Mouse (Mus musculus) embryonic facial prominence, embryonic 10.5 days (tissue): ENCODE data around the gene Clba1. TPM values are rescaled to one million over a fixed set of nuclear protein-coding genes. Genes with fewer than 3 reads are reported as not detected.

Experiments used
- DNase-seq: peaks from one replicate; pipeline ENCODE4 v3.0.0-alpha.2; 2017; ENCODE audit warnings: low spot score
- H3K27ac ChIP-seq: fragments of 300-500 bp; sonication (generic); replicated peaks from 2 replicates; pipeline ENCODE4 v1.5.1; 2016; ENCODE audit warnings: mild to moderate bottlenecking
- H3K27me3 ChIP-seq: fragments of 300-500 bp; sonication (generic); replicated peaks from 2 replicates; pipeline ENCODE4 v1.6.1; 2016; ENCODE audit warnings: low read depth, mild to moderate bottlenecking; ENCODE audit not compliant: poor library complexity, severe bottlenecking
- H3K36me3 ChIP-seq: fragments of 300-500 bp; sonication (generic); replicated peaks from 2 replicates; pipeline ENCODE4 v1.6.1; 2016; ENCODE audit warnings: mild to moderate bottlenecking, moderate library complexity
- H3K4me1 ChIP-seq: fragments of 300-500 bp; sonication (generic); 2 replicates; pipeline ENCODE4 v1.6.1; 2016
- H3K4me3 ChIP-seq: fragments of 300-500 bp; sonication (generic); 2 replicates; pipeline ENCODE4 v1.5.1; 2016; ENCODE audit warnings: mild to moderate bottlenecking, moderate library complexity
- H3K9me3 ChIP-seq: fragments of 300-500 bp; sonication (generic); 2 replicates; pipeline ENCODE4 v1.6.1; 2016; ENCODE audit warnings: mild to moderate bottlenecking
- WGBS: fragments of 180-500 bp; shearing (Covaris S2); methylation state at CpG from one replicate; pipeline ENCODE4 v1.1.7; 2016; 5-methylcytosine and 5-hydroxymethylcytosine counted together
- polyA plus RNA-seq: library from polyadenylated mRNA; unstranded; fragments of >200 nt; fragmentation: Nextera tagmentation; extraction: Ambion mirVana; gene quantifications from 2 replicates; pipeline ENCODE4 v1.2.1, GENCODE M21; 2016

Gene Clba1
- polyA plus RNA-seq: 9.3 and 10.1 TPM in 2 replicates

GRCm38 (mm10) chr12:112808587-112809364 is at the start of gene Clba1:
Gene Clba1, plus strand, starts transcription at chr12:112808937.
- peak within 1 kb of the TSS; percentile 75 for H3K27ac ChIP-seq
- peak within 1 kb of the TSS; percentile 78 for H3K4me3 ChIP-seq
- under 1% methylated on average over 64 of the region's 64 CpGs for WGBS
- H3K36me3 ChIP-seq: peaks cover 28% of the 10 kb centered on the region
- H3K9me3 ChIP-seq: no peaks in the 10 kb centered on the region
- H3K4me1 ChIP-seq: peaks cover 30% of the 10 kb centered on the region
- H3K27me3 ChIP-seq: peaks cover 38% of the 10 kb centered on the region
- peak; percentile 93 for DNase-seq

- H3K9me3 ChIP-seq: no peaks in the 10 kb centered on the region
- WGBS: 89% methylated on average over 3 of the region's 3 CpGs
- H3K4me1 ChIP-seq: peaks cover 9% of the 10 kb centered on the region; the same call in 1 of the 2 replicates
- no peak overlapping the region for H3K27ac ChIP-seq
- no peaks in the 10 kb centered on the region for H3K27me3 ChIP-seq
- no peaks in the 10 kb centered on the region for H3K36me3 ChIP-seq
- DNase-seq: no peak
- no peak overlapping the region for H3K4me3 ChIP-seq
Measured at GRCm38 (mm10) chr12:112759471-112759870, 49.3 kb upstream of the Clba1 start.

DNA sequence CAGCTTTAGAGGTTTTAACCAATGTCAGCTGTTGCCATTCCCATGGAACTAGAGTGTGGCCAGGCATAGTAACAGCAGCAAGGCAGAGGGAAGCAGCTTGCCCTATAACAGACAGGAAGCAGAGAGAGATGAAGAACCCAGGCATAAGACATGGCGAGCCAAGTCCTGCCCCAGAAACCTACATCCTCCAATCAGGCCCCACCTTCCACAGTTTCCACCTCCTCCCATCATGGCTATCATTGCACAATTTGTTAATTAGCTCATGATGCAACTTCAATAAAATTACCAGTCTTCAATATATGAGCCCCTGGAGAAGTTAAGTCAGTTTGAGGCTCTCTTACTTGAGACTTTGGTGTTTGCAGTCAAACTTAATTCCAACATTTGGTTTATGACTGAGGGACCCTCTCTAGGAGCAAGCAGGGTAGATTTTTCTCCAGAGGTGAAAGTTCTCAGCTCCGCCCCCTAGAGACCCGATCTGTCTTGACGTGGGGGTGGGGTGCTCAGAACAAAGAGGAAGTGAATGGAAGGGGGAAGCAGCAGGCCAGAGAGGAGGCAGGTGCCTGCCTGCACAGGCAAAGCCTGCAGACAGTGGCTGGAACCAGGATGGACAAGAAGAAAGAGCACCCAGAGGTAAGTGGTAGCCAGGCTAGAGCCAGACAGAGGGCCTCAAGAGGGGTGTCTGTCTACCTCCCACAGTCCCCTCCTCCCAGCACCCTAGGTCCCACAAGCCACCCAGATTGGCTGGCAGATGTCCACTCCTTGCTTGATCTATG is 48.4 kb upstream of the Clba1 start, which contains the start of gene Pld4:
Pld4 (plus strand) TSS at position 502 of the 773 bp plus-strand sequence.
- DNase-seq: no peak
- 43% methylated on average over 4 of the region's 4 CpGs for WGBS
- Histone ChIP-seq H3K27ac (peak within 1 kb of the TSS; percentile 51), H3K36me3 (no peaks in the 10 kb centered on the region), H3K4me3 (no peak within 1 kb of the TSS), H3K27me3 (no peaks in the 10 kb centered on the region), H3K9me3 (no peaks in the 10 kb centered on the region), H3K4me1 (peaks cover 9% of the 10 kb centered on the region; the same call in 1 of the 2 replicates)

- no peak for DNase-seq
- WGBS: 86% methylated on average over 4 of the region's 4 CpGs
- Histone ChIP-seq H3K27ac (no peak overlapping the region), H3K36me3 (no peaks in the 10 kb centered on the region), H3K4me3 (no peak overlapping the region), H3K9me3 (no peaks in the 10 kb centered on the region), H3K4me1 (peaks cover 9% of the 10 kb centered on the region; the same call in 1 of the 2 replicates), H3K27me3 (no peaks in the 10 kb centered on the region)
Measured at GRCm38 (mm10) chr12:112761411-112761810, 47.3 kb upstream of the Clba1 start.

DNA sequence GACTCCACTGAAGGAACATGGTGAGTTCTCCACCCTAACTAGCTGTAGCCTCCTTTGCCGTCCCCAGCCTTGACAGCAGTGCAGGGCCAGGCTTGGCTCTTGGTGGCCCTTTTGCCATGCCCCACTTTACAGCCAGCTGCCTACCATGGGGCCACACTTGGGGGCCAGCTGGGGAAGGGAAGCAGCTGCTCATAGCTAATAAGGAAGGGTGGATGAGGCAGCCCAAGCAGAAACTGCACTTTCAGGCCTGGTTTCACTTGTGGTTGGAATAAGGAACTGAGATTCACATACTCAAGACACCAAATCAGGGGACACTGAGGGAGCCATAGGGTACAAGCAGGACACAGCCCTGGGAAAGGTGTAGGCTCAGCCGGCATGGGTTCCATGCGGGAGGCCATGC is 46.7 kb upstream of the Clba1 start:
- no peaks in the 10 kb centered on the region for H3K27me3 ChIP-seq
- WGBS: 87% methylated on average over 3 of the region's 3 CpGs
- H3K27ac ChIP-seq: peak overlapping the region; percentile 57; the same call in 1 of the 2 replicates
- DNase-seq: no peak
- H3K9me3 ChIP-seq: no peaks in the 10 kb centered on the region
- no peaks in the 10 kb centered on the region for H3K36me3 ChIP-seq
- H3K4me1 ChIP-seq: peaks cover 9% of the 10 kb centered on the region; the same call in 1 of the 2 replicates
- H3K4me3 ChIP-seq: no peak overlapping the region

DNA sequence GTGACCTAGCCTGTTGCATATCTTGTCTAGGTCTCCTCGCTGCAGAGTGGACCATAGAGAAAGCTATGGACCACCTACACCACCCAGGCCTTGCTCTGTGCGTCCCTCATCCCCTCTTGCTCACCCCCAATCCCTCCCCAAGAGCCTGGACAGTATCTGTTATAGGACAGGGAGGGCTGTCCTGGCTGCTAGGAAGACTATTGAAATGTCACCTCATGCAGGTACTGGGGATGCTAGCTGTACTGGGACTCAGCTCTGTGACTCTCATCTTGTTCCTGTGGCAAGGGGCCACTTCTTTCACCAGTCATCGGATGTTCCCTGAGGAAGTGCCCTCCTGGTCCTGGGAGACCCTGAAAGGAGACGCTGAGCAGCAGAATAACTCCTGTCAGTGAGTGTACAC is 45.6 kb upstream of the Clba1 start:
- no peaks in the 10 kb centered on the region for H3K9me3 ChIP-seq
- peaks cover 9% of the 10 kb centered on the region; the same call in 1 of the 2 replicates for H3K4me1 ChIP-seq
- H3K4me3 ChIP-seq: no peak overlapping the region
- WGBS: 81% methylated on average over 4 of the region's 4 CpGs
- H3K27me3 ChIP-seq: no peaks in the 10 kb centered on the region
- H3K27ac ChIP-seq: no peak overlapping the region
- DNase-seq: no peak
- H3K36me3 ChIP-seq: no peaks in the 10 kb centered on the region

DNA sequence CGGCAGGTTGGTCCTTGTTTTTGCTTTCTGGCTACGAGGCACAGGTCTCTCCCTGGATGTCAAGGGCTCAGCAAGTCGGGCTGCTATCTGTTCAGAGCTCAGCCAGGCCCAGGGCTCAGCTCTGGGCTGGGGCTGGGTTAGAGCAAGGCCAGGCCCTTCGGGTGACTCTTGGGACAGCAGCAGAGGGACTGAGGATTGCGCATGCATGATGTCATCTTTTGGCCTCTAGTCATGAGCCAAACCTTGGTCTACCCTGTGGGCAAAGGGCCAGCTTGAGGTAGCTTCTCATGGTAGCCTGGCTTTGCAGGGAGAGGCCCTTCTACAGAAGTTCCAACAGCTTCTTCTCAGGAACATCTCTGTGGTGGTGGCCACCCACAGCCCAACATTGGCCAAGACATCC is 44.6 kb upstream of the Clba1 start:
- DNase-seq: no peak
- Histone ChIP-seq H3K4me3 (no peak overlapping the region), H3K27me3 (no peaks in the 10 kb centered on the region), H3K9me3 (no peaks in the 10 kb centered on the region), H3K4me1 (peaks cover 9% of the 10 kb centered on the region; the same call in 1 of the 2 replicates), H3K36me3 (no peaks in the 10 kb centered on the region), H3K27ac (no peak overlapping the region)
- WGBS: 82% methylated on average over 5 of the region's 5 CpGs

DNA sequence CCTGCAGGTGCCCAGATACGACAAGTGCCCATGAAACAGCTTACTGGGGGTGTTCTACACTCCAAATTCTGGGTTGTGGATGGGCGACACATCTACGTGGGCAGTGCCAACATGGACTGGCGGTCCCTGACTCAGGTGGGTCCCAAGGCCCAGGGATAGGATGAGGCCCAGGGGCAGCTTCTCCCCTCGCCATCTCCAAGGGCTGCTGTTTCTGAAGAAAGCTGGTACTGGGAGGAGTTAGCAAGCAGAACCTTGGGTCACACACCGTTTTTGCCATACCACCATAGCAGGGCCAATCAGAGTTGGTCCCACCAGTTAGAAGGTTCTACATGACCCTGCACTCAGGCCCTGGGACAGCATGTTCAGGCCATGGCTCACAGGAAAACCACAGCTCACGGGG is 43.7 kb upstream of the Clba1 start:
- WGBS: 92% methylated on average over 7 of the region's 7 CpGs
- no peak for DNase-seq
- Histone ChIP-seq H3K36me3 (no peaks in the 10 kb centered on the region), H3K27me3 (no peaks in the 10 kb centered on the region), H3K27ac (no peak overlapping the region), H3K4me1 (peaks cover 9% of the 10 kb centered on the region; the same call in 1 of the 2 replicates), H3K4me3 (no peak overlapping the region), H3K9me3 (no peaks in the 10 kb centered on the region)

- Histone ChIP-seq H3K9me3 (no peaks in the 10 kb centered on the region), H3K4me3 (no peak overlapping the region)
- 92% methylated on average over 7 of the region's 7 CpGs for WGBS
Measured at GRCm38 (mm10) chr12:112766586-112766985, 42.2 kb upstream of the Clba1 start.

DNA sequence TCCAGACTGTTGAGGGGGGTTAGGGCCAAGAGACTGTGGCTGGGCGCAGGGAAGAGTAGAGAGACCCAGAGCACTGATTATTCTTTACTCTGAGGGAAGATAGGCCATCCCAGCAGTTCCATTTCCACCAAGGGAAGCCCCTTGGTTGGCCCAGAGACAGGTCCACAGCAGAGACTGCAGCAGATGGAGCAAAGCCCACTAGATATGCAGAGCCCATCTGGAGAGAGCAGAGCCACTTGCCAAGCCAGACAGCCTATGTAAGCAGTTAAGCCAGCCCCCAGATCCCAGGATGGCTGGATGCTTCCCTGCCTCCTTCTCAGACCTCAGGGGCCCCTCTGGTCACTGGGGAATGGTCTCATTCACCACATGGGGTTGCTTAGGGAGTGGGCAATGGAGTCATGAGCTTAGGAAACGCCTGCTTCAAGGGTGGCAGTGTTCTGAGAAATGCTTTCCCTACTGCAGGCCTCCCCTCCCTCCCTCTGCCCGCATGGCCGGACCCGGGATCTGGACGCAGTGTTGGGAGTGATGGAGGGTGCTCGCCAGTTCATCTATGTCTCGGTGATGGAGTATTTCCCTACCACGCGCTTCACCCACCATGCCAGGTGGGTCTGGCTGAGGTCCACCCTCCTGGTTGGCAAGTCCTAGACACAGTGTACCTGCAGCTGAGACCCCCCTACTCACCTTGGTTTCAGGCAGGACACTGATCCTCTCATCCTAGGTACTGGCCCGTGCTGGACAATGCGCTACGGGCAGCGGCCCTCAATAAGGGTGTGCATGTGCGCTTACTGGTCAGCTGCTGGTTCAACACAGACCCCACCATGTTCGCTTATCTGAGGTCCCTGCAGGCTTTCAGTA is 41.5 kb upstream of the Clba1 start:
- no peaks in the 10 kb centered on the region for H3K36me3 ChIP-seq
- WGBS: 91% methylated on average over 16 of the region's 16 CpGs
- no peaks in the 10 kb centered on the region for H3K4me1 ChIP-seq
- no peaks in the 10 kb centered on the region for H3K27me3 ChIP-seq
- no peak overlapping the region for H3K27ac ChIP-seq
- H3K9me3 ChIP-seq: no peaks in the 10 kb centered on the region
- DNase-seq: no peak
- no peak overlapping the region for H3K4me3 ChIP-seq

More at GRCm38 (mm10) chr12:112766586-112766985, 42.2 kb upstream of the Clba1 start:
- Histone ChIP-seq H3K27me3 (no peaks in the 10 kb centered on the region), H3K4me1 (no peaks in the 10 kb centered on the region), H3K27ac (no peak overlapping the region), H3K36me3 (no peaks in the 10 kb centered on the region)
- no peak for DNase-seq

- no peaks in the 10 kb centered on the region for H3K36me3 ChIP-seq
- no peak overlapping the region for H3K4me3 ChIP-seq
- DNase-seq: no peak
- H3K9me3 ChIP-seq: no peaks in the 10 kb centered on the region
- H3K27ac ChIP-seq: no peak overlapping the region
- no peaks in the 10 kb centered on the region for H3K27me3 ChIP-seq
- H3K4me1 ChIP-seq: peaks cover under 1% of the 10 kb centered on the region; the same call in 1 of the 2 replicates
- WGBS: 85% methylated on average over 8 of the region's 8 CpGs
Measured at GRCm38 (mm10) chr12:112768166-112768565, 40.6 kb upstream of the Clba1 start.

DNA sequence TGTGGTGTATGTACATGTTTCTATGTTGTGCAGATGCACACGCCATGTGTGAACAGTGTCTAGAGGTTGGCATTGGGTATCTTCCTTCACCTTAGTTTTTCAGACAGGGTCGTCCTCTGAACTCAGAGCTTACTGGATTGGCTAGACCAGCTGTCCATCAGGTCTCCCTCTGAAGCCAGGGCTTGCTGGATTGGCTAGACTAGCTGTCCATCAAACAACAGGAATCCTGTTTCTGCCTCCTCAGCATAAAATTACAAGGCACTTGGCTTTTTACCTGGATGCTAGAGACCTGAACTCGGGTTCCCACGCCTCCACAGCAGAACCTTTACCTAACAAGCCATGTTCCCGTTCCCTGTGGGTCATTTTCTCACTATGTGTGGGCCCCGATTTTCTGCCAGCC is 39.7 kb upstream of the Clba1 start:
- H3K27me3 ChIP-seq: no peaks in the 10 kb centered on the region
- 85% methylated on average over 6 of the region's 6 CpGs for WGBS
- DNase-seq: no peak
- peaks cover 6% of the 10 kb centered on the region; the same call in 1 of the 2 replicates for H3K4me1 ChIP-seq
- no peak overlapping the region for H3K27ac ChIP-seq
- H3K36me3 ChIP-seq: no peaks in the 10 kb centered on the region
- no peaks in the 10 kb centered on the region for H3K9me3 ChIP-seq
- H3K4me3 ChIP-seq: no peak overlapping the region
